Mouse (Mus musculus): ENCODE measurements around the gene Lrrc73.

- TF ChIP-seq CTCF (IDR thresholded peaks at IDR 0.05; ENCODE audit: borderline replicate concordance, extremely low read depth, insufficient read depth, insufficient read length) = no peak
- no peak for TF ChIP-seq POLR2A (IDR thresholded peaks at IDR 0.05; ENCODE audit: borderline replicate concordance, extremely low read depth, insufficient read depth, insufficient read length, poor library complexity, severe bottlenecking)
Observed at GRCm38 (mm10) chr17:46268026-46268720, 14.8 kb downstream of the Lrrc73 start.

Measured in brain, embryonic 14.5 days (tissue).